Mouse (Mus musculus): ENCODE data around the gene Rps24. TPM values are rescaled to one million over a fixed set of nuclear protein-coding genes. Genes with fewer than 3 reads are reported as not detected.

The Rps24 gene
- polyA plus RNA-seq, 1 experiment from 2014 or later = 1,131 TPM

DNA sequence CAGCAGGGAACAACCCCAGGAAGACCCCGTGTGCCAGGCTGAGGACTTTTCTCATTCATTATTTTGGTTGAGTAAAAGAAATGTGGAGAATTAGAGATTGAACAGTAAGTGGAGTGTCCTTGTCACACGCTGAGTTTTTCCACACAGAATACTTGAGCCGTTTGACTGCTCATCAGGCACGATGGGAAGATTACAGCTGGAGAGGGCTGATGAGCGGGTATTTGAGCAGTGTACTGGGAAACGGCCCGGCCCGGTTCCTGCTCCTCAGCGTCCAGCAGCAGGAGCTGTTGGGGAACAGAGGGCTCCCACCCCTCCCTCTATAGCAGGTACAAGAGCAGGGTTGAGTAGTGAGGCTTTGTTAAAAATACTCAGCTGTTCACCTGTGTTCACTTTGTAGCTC is 12.6 kb downstream of the Rps24 start:
- no peak for DNase-seq (ENCODE audit: low spot score)
- Histone ChIP-seq H3K27me3 (replicated peaks; ENCODE audit: low read depth, poor library complexity, severe bottlenecking) (no peaks in the 10 kb centered on the region), H3K4me3 (no peak overlapping the region), H3K9me3 (no peaks in the 10 kb centered on the region), H3K36me3 (replicated peaks) (peaks cover 55% of the 10 kb centered on the region), H3K4me1 (peaks cover 18% of the 10 kb centered on the region), H3K27ac (replicated peaks) (no peak overlapping the region)
- 42% methylated on average over 9 of the region's 9 CpGs for WGBS

GRCm38 (mm10) chr14:24500091-24500844 is 13.3 kb downstream of the Rps24 start:
- H3K27ac ChIP-seq (replicated peaks) = peak overlapping the region; percentile 86
- WGBS = 20% methylated on average over 18 of the region's 18 CpGs
- peak; percentile 92 for DNase-seq (ENCODE audit: low spot score)
- no peaks in the 10 kb centered on the region for H3K27me3 ChIP-seq (replicated peaks; ENCODE audit: low read depth, poor library complexity, severe bottlenecking)
- peaks cover 14% of the 10 kb centered on the region for H3K4me1 ChIP-seq
- H3K4me3 ChIP-seq = peak overlapping the region; percentile 41
- peaks cover 47% of the 10 kb centered on the region for H3K36me3 ChIP-seq (replicated peaks)
- H3K9me3 ChIP-seq = no peaks in the 10 kb centered on the region

DNA sequence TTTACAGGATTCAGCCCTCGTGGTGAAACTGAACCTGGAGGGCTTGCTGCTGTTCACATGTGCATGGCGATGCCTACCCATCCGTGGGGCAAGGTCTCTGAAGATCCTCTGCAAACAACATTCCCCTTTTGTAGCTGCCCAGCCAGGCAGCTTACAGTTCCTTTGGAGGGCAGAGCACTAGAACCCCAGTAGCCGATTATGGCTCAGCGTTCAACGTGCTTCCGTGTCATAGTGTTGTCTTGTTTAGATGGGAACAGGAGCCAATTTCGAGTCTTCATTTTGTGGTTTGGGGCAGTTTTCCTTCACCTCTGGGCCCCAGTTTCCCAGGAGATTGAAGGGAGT is 13.9 kb downstream of the Rps24 start:
- H3K4me3 ChIP-seq = peak overlapping the region; percentile 41
- H3K36me3 ChIP-seq (replicated peaks) = peaks cover 42% of the 10 kb centered on the region
- WGBS = 18% methylated on average over 8 of the region's 8 CpGs
- DNase-seq (ENCODE audit: low spot score) = no peak
- peaks cover 14% of the 10 kb centered on the region for H3K4me1 ChIP-seq
- H3K27me3 ChIP-seq (replicated peaks; ENCODE audit: low read depth, poor library complexity, severe bottlenecking) = no peaks in the 10 kb centered on the region
- no peaks in the 10 kb centered on the region for H3K9me3 ChIP-seq
- peak overlapping the region; percentile 86 for H3K27ac ChIP-seq (replicated peaks)

GRCm38 (mm10) chr14:24501256-24501655 is 14.3 kb downstream of the Rps24 start:
- peak overlapping the region; percentile 86 for H3K27ac ChIP-seq (replicated peaks)
- no peak overlapping the region for H3K4me3 ChIP-seq
- 57% methylated on average over 4 of the region's 4 CpGs for WGBS
- no peak for DNase-seq (ENCODE audit: low spot score)
- no peaks in the 10 kb centered on the region for H3K27me3 ChIP-seq (replicated peaks; ENCODE audit: low read depth, poor library complexity, severe bottlenecking)
- H3K36me3 ChIP-seq (replicated peaks) = peaks cover 37% of the 10 kb centered on the region
- H3K9me3 ChIP-seq = no peaks in the 10 kb centered on the region
- H3K4me1 ChIP-seq = peaks cover 14% of the 10 kb centered on the region

- WGBS = 21% methylated on average over 14 of the region's 14 CpGs
- Histone ChIP-seq H3K27ac (replicated peaks) (peak overlapping the region; percentile 55; the same call in 1 of the 2 replicates), H3K27me3 (replicated peaks; ENCODE audit: low read depth, poor library complexity, severe bottlenecking) (peaks cover 9% of the 10 kb centered on the region; the same call in 1 of the 2 replicates), H3K36me3 (replicated peaks) (no peaks in the 10 kb centered on the region), H3K4me1 (peaks cover 25% of the 10 kb centered on the region), H3K4me3 (peak overlapping the region; percentile 29), H3K9me3 (peaks cover 9% of the 10 kb centered on the region)
- DNase-seq (ENCODE audit: low spot score) = peak; percentile 39
Observed at GRCm38 (mm10) chr14:24507452-24508069, 20.6 kb downstream of the Rps24 start.

DNA sequence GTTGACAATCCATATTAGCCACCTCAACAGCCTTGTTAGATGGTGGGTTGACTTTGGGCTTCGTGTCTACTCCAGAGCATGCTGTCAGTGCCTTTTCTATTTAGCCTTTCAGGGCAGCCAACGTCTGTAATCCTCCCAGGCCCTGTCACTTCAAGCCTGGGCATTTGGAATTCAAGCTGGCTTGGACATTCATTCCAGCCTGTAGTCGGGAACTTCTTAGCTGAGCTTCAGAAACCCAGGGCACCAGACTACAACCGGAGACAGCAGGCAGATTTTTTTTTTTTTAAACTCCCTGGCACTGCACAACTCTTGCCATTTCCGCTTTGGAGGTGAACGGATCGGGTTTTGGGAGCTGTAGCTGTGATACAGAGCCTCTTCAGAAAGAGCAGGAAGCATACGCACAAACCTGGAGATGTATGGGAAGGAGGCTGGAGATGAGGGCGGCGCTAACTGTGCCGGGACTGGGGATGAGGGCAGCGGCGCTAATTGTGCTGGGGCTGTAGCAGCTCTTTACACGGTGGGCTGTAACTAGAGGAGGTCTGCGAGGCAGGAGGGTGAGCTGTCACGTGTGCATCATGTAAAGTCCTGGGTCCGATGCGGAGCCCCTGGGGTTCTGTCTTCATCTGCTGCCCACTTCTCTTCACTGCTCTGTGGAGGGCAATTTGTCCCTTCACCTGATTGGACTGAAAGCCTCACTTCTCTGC is 21.3 kb downstream of the Rps24 start:
- peaks cover 9% of the 10 kb centered on the region; the same call in 1 of the 2 replicates for H3K27me3 ChIP-seq (replicated peaks; ENCODE audit: low read depth, poor library complexity, severe bottlenecking)
- 23% methylated on average over 18 of the region's 18 CpGs for WGBS
- DNase-seq (ENCODE audit: low spot score) = peak; percentile 37
- H3K4me3 ChIP-seq = peak overlapping the region; percentile 33
- peaks cover 25% of the 10 kb centered on the region for H3K4me1 ChIP-seq
- H3K36me3 ChIP-seq (replicated peaks) = no peaks in the 10 kb centered on the region
- H3K9me3 ChIP-seq = peaks cover 9% of the 10 kb centered on the region
- H3K27ac ChIP-seq (replicated peaks) = peak overlapping the region; percentile 55; the same call in 1 of the 2 replicates

- Histone ChIP-seq H3K4me1 (peaks cover 25% of the 10 kb centered on the region), H3K9me3 (peaks cover 9% of the 10 kb centered on the region), H3K27me3 (replicated peaks; ENCODE audit: low read depth, poor library complexity, severe bottlenecking) (peaks cover 9% of the 10 kb centered on the region; the same call in 1 of the 2 replicates), H3K27ac (replicated peaks) (no peak overlapping the region), H3K36me3 (replicated peaks) (no peaks in the 10 kb centered on the region), H3K4me3 (no peak overlapping the region)
- 77% methylated on average over 5 of the region's 5 CpGs for WGBS
- DNase-seq (ENCODE audit: low spot score) = no peak
Observed at GRCm38 (mm10) chr14:24509557-24509956, 22.6 kb downstream of the Rps24 start.

GRCm38 (mm10) chr14:24510218-24510617 is 23.3 kb downstream of the Rps24 start:
- H3K4me3 ChIP-seq = no peak overlapping the region
- WGBS = 100% methylated on average over 1 of the region's 1 CpGs
- no peaks in the 10 kb centered on the region for H3K36me3 ChIP-seq (replicated peaks)
- peaks cover 25% of the 10 kb centered on the region for H3K4me1 ChIP-seq
- peaks cover 9% of the 10 kb centered on the region; the same call in 1 of the 2 replicates for H3K27me3 ChIP-seq (replicated peaks; ENCODE audit: low read depth, poor library complexity, severe bottlenecking)
- peaks cover 9% of the 10 kb centered on the region for H3K9me3 ChIP-seq
- no peak for DNase-seq (ENCODE audit: low spot score)
- no peak overlapping the region for H3K27ac ChIP-seq (replicated peaks)

DNA sequence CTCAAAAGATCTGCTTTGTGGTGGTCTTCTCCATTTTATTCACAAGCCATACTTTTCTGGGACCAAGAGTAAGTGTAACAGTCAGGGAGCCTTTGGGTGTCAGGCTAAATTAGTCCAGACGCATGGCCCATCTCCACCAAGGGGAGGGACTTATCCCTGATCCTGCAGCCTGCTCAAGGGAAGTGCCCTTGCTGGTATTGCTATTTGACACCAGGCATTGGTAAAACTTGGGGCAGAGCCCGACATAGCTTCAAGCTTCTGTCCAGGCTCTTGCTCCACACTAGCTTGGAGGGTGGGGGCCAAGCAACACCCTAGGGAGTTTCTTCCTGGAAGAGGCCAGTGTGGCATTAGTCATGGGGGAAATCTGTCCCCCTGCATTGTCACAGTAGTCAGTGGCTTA is 23.8 kb downstream of the Rps24 start:
- Histone ChIP-seq H3K9me3 (peaks cover 9% of the 10 kb centered on the region), H3K27me3 (replicated peaks; ENCODE audit: low read depth, poor library complexity, severe bottlenecking) (peaks cover 9% of the 10 kb centered on the region; the same call in 1 of the 2 replicates), H3K27ac (replicated peaks) (no peak overlapping the region), H3K4me3 (no peak overlapping the region), H3K36me3 (replicated peaks) (no peaks in the 10 kb centered on the region), H3K4me1 (peaks cover 25% of the 10 kb centered on the region)
- DNase-seq (ENCODE audit: low spot score) = no peak
- 86% methylated on average over 2 of the region's 2 CpGs for WGBS

DNA sequence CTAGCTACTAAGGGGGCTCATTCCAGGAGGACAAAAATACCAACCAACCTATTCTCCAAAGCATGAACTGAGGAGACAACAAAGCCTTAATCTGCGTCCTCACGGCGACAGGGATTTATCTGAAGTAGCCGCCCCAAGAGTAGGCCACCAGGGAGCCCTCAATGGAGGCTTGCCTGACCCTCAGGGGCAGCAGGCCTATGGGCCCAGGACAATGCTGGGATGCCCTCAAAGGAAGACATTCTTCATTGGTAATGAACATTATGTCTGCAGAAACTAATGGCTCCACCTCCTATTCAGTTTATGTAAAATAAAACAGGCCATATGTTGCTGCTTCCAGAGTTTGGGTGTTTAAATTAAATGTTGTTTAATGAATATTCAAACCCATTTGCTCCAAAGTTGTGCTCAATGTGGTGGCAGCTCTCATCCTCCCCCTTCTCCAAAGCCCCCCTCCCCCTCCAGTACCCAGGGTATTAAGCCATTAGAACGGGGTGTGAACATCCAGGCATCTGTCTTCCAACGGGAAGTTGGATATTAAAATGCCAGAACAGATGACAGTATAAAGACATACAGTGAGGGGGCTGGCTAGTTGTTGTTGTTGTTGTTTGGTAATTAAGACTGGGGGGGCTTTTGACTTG is 25.7 kb downstream of the Rps24 start:
- Histone ChIP-seq H3K4me3 (no peak overlapping the region), H3K27ac (replicated peaks) (no peak overlapping the region), H3K36me3 (replicated peaks) (no peaks in the 10 kb centered on the region), H3K9me3 (peaks cover 9% of the 10 kb centered on the region), H3K27me3 (replicated peaks; ENCODE audit: low read depth, poor library complexity, severe bottlenecking) (peaks cover 5% of the 10 kb centered on the region; the same call in 1 of the 2 replicates), H3K4me1 (peaks cover 15% of the 10 kb centered on the region)
- 88% methylated on average over 6 of the region's 6 CpGs for WGBS
- DNase-seq (ENCODE audit: low spot score) = no peak

DNA sequence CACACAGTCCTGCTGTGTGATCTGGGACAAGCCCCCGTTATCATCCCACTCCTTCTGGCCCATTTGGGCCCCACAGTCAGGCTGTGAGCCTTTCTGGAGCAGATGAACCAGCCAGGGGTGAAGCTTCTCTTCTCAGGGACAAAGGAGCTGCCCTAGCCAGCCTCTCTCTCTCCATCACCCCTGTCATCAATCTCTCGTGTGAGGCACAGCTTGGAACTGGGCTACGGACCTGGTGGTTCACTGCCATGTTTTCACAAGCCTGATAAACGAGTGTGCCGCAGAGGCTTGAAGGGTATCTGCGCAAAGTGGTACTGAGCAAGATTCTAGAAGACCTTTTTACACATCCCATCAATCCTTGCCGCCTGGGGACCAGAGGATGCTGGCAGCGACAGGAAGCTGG is 34.7 kb downstream of the Rps24 start:
- H3K4me3 ChIP-seq = no peak overlapping the region
- no peak overlapping the region for H3K27ac ChIP-seq (replicated peaks)
- peaks cover 9% of the 10 kb centered on the region for H3K4me1 ChIP-seq
- H3K36me3 ChIP-seq (replicated peaks) = no peaks in the 10 kb centered on the region
- no peak for DNase-seq (ENCODE audit: low spot score)
- H3K9me3 ChIP-seq = no peaks in the 10 kb centered on the region
- no peaks in the 10 kb centered on the region for H3K27me3 ChIP-seq (replicated peaks; ENCODE audit: low read depth, poor library complexity, severe bottlenecking)
- WGBS = 80% methylated on average over 8 of the region's 8 CpGs

DNA sequence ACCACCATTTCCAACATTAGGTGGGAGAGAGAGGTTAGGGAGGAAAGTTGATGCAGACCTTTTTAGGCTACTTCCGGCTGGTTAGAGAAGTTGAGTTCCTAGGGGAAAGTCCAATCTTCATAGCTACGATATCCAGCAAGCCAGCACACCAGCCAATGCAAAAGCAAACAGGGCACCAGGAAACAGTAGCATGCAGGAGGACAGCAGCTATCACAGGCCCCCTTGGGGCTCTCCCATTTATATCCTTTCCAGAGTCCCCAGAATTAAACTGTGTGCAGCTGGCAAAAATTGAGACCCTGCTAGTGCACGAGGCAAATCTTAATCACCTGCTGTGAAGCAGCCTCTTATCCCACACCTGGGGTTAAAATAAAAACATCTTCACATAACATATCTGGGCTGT is 38.2 kb downstream of the Rps24 start:
- H3K27me3 ChIP-seq (replicated peaks; ENCODE audit: low read depth, poor library complexity, severe bottlenecking) = no peaks in the 10 kb centered on the region; the same call in 1 of the 2 replicates
- DNase-seq (ENCODE audit: low spot score) = no peak
- no peak overlapping the region for H3K27ac ChIP-seq (replicated peaks)
- H3K36me3 ChIP-seq (replicated peaks) = no peaks in the 10 kb centered on the region
- no peaks in the 10 kb centered on the region for H3K9me3 ChIP-seq
- no peak overlapping the region for H3K4me3 ChIP-seq
- 70% methylated on average over 3 of the region's 3 CpGs for WGBS
- H3K4me1 ChIP-seq = peaks cover 17% of the 10 kb centered on the region

Data from embryonic facial prominence, embryonic 10.5 days (tissue).